Mouse (Mus musculus) granulocyte monocyte progenitor cell, adult 5-6 weeks (primary cell): Measurements from ENCODE around the gene Ric1. TPM values are rescaled to one million over a fixed set of nuclear protein-coding genes. Genes with fewer than 3 reads are reported as not detected.

Experiments used
- ATAC-seq: replicated peaks from 2 replicates; pipeline ENCODE4 v1.8.0; 2016; ENCODE audit warnings: mild to moderate bottlenecking, moderate TSS enrichment, inconsistent platforms; ENCODE audit not compliant: poor library complexity, severe bottlenecking
- total RNA-seq, 2 experiments: library from RNA; stranded (forward) in 1 of 2; stranded (reverse) in 1 of 2; fragments of 200-712, 200-1000 nt in 1 of 2; fragments of >200 nt in 1 of 2; fragmentation: Nextera tagmentation in 1 of 2; gene quantifications; 2 replicates each; pipeline ENCODE4 v1.2.3; 2014 to 2017

The Ric1 gene
- total RNA-seq, 2 experiments from 2014 or later: 18.9 to 24.1 TPM

GRCm38 (mm10) chr19:29496786-29497557, 25.1 kb upstream of the Ric1 start:
- ATAC-seq: no peak

- ATAC-seq: 0 out of 2 replicates have a peak, but pooled peaks have one; percentile 25
Observed at GRCm38 (mm10) chr19:29497874-29498273, 24.2 kb upstream of the Ric1 start.

- peak; percentile 18 for ATAC-seq
Observed at GRCm38 (mm10) chr19:29498842-29499456, 23.1 kb upstream of the Ric1 start.

GRCm38 (mm10) chr19:29500333-29500732, 21.7 kb upstream of the Ric1 start:
- peak; percentile 73 for ATAC-seq

- ATAC-seq: peak; percentile 26; the same call in 1 of the 2 replicates
Observed at GRCm38 (mm10) chr19:29501106-29501505, 21.0 kb upstream of the Ric1 start.

GRCm38 (mm10) chr19:29501507-29501906, 20.6 kb upstream of the Ric1 start:
- ATAC-seq: 0 out of 2 replicates have a peak, but pooled peaks have one; percentile 33

- no peak for ATAC-seq
Observed at GRCm38 (mm10) chr19:29504131-29504530, 18.0 kb upstream of the Ric1 start.

- ATAC-seq: no peak; the same call in 1 of the 2 replicates
Observed at GRCm38 (mm10) chr19:29505617-29506016, 16.5 kb upstream of the Ric1 start.

GRCm38 (mm10) chr19:29508208-29508607, 13.9 kb upstream of the Ric1 start:
- no peak for ATAC-seq

- 0 out of 2 replicates have a peak, but pooled peaks have one; percentile 11 for ATAC-seq
Observed at GRCm38 (mm10) chr19:29509857-29510256, 12.2 kb upstream of the Ric1 start.

- ATAC-seq: peak; percentile 29; the same call in 1 of the 2 replicates
Observed at GRCm38 (mm10) chr19:29511826-29512225, 10.3 kb upstream of the Ric1 start.

- ATAC-seq: peak; percentile 44
Observed at GRCm38 (mm10) chr19:29513111-29513766, 8.8 kb upstream of the Ric1 start.

GRCm38 (mm10) chr19:29514130-29514529, 8.0 kb upstream of the Ric1 start:
- no peak for ATAC-seq

GRCm38 (mm10) chr19:29515386-29515785, 6.7 kb upstream of the Ric1 start:
- no peak for ATAC-seq

- no peak for ATAC-seq
Observed at GRCm38 (mm10) chr19:29515991-29516390, 6.1 kb upstream of the Ric1 start.

GRCm38 (mm10) chr19:29518409-29518808, 3.7 kb upstream of the Ric1 start:
- no peak for ATAC-seq

- no peak for ATAC-seq
Observed at GRCm38 (mm10) chr19:29518922-29519321, 3.2 kb upstream of the Ric1 start.

GRCm38 (mm10) chr19:29520996-29521560, 1.0 kb upstream of the Ric1 start:
- peak; percentile 47 for ATAC-seq

- ATAC-seq: peak; percentile 21
Observed at GRCm38 (mm10) chr19:29522445-29523229, 555 bp downstream of the Ric1 start.

- no peak for ATAC-seq
Observed at GRCm38 (mm10) chr19:29523230-29523582, 1.1 kb downstream of the Ric1 start.
